Mouse (Mus musculus) 3134 (cell line): ENCODE results near the gene Naaladl2.
A peak's percentile ranks its signal among the peaks of the same experiment; 100 is the strongest.

ENCODE experiments used
- DNase-seq: peaks from one replicate; pipeline ENCODE4 v3.0.0-alpha.2; 2011; ENCODE audit warnings: low spot score; ENCODE audit not compliant: insufficient read length; ENCODE audit errors: extremely low read depth

Naaladl2 gene

GRCm38 (mm10) chr3:24714770-24715169, 429.3 kb downstream of the Naaladl2 start:
- DNase-seq, result no peak

GRCm38 (mm10) chr3:24705778-24706423, 438.2 kb downstream of the Naaladl2 start:
- DNase-seq, result no peak

- DNase-seq, result peak; percentile 70
Observed at GRCm38 (mm10) chr3:24690162-24690915, 453.7 kb downstream of the Naaladl2 start.

GRCm38 (mm10) chr3:24670500-24670899, 473.6 kb downstream of the Naaladl2 start:
- DNase-seq, result no peak

GRCm38 (mm10) chr3:24668052-24668916, 475.8 kb downstream of the Naaladl2 start:
- no peak for DNase-seq

GRCm38 (mm10) chr3:24665408-24665807, 478.7 kb downstream of the Naaladl2 start:
- peak; percentile 45 for DNase-seq

GRCm38 (mm10) chr3:24663749-24664148, 480.3 kb downstream of the Naaladl2 start:
- no peak for DNase-seq

- peak; percentile 15 for DNase-seq
Observed at GRCm38 (mm10) chr3:24630032-24630431, 514.0 kb downstream of the Naaladl2 start.

GRCm38 (mm10) chr3:24605485-24605884, 538.6 kb downstream of the Naaladl2 start:
- DNase-seq, result no peak

- DNase-seq, result peak; percentile 23
Observed at GRCm38 (mm10) chr3:24604791-24605320, 539.2 kb downstream of the Naaladl2 start.

GRCm38 (mm10) chr3:24595447-24595846, 548.6 kb downstream of the Naaladl2 start:
- DNase-seq, result no peak

- no peak for DNase-seq
Observed at GRCm38 (mm10) chr3:24556617-24557016, 587.4 kb downstream of the Naaladl2 start.

- DNase-seq, result no peak
Observed at GRCm38 (mm10) chr3:24553701-24554100, 590.4 kb downstream of the Naaladl2 start.

- DNase-seq, result no peak
Observed at GRCm38 (mm10) chr3:24552631-24553030, 591.4 kb downstream of the Naaladl2 start.

- DNase-seq, result no peak
Observed at GRCm38 (mm10) chr3:24533775-24534458, 610.1 kb downstream of the Naaladl2 start.

- DNase-seq, result no peak
Observed at GRCm38 (mm10) chr3:24514918-24515317, 629.1 kb downstream of the Naaladl2 start.

- DNase-seq, result no peak
Observed at GRCm38 (mm10) chr3:24486456-24487112, 657.5 kb downstream of the Naaladl2 start.

GRCm38 (mm10) chr3:24463941-24464340, 680.1 kb downstream of the Naaladl2 start:
- DNase-seq, result no peak

GRCm38 (mm10) chr3:24440621-24441020, 703.4 kb downstream of the Naaladl2 start:
- DNase-seq, result no peak

- DNase-seq, result no peak
Observed at GRCm38 (mm10) chr3:24432761-24433160, 711.3 kb downstream of the Naaladl2 start.
